Mouse (Mus musculus) MEL (cell line): Measurements from ENCODE around the gene Slc38a4. TPM values are rescaled to one million over a fixed set of nuclear protein-coding genes. Genes with fewer than 3 reads are reported as not detected.

ENCODE experiments used
- DNase-seq: peaks from one replicate; pipeline ENCODE4 v3.0.0; 2011; ENCODE audit warnings: low read depth, low spot score
- H3K27ac ChIP-seq: 2 replicates; pipeline ENCODE4 v1.5.1; 2012; ENCODE audit warnings: low read depth, mild to moderate bottlenecking, control low read depth, low read length, moderate library complexity; ENCODE audit not compliant: control insufficient read depth
- H3K27me3 ChIP-seq, 2 experiments: fragments of 150-350 bp in 1 of 2; sonication (generic) in 1 of 2; 2 replicates each; pipeline ENCODE4 v1.6.1; 2012; ENCODE audit warnings: low read length in 2 of 2, mild to moderate bottlenecking in 2 of 2, improper control_type of control experiment in 1 of 2, moderate library complexity in 1 of 2; ENCODE audit not compliant: insufficient read depth in 2 of 2, control insufficient read depth in 1 of 2
- H3K36me3 ChIP-seq, 2 experiments: 2 replicates each; pipeline ENCODE4 v1.6.1; 2012 to 2014; ENCODE audit warnings: low read length in 2 of 2, improper control_type of control experiment in 1 of 2, inconsistent platforms in 1 of 2, mild to moderate bottlenecking in 1 of 2; ENCODE audit not compliant: insufficient read depth in 2 of 2, control insufficient read depth in 1 of 2
- H3K4me1 ChIP-seq, 2 experiments: fragments of 150-350 bp in 1 of 2; sonication (generic) in 1 of 2; 2 replicates each; pipeline ENCODE4 v1.6.1; 2012; ENCODE audit warnings: low read length in 2 of 2, improper control_type of control experiment in 1 of 2, mild to moderate bottlenecking in 1 of 2; ENCODE audit not compliant: insufficient read depth in 2 of 2, control insufficient read depth in 1 of 2
- H3K4me3 ChIP-seq, 2 experiments: fragments of 150-350 bp in 1 of 2; sonication (generic) in 1 of 2; 2 replicates each; pipeline ENCODE4 v1.5.1; 2012; ENCODE audit warnings: low read depth in 2 of 2, low read length in 2 of 2, mild to moderate bottlenecking in 2 of 2, moderate library complexity in 2 of 2, control low read depth in 1 of 2, improper control_type of control experiment in 1 of 2; ENCODE audit not compliant: control insufficient read depth in 1 of 2, insufficient read depth in 1 of 2
- H3K79me2 ChIP-seq: 2 replicates; pipeline ENCODE4 v1.6.1; 2012; ENCODE audit warnings: mild to moderate bottlenecking, low read length, moderate library complexity; ENCODE audit not compliant: control insufficient read depth, poor library complexity, insufficient read depth
- H3K9ac ChIP-seq: 2 replicates; pipeline ENCODE4 v1.6.1; 2012; ENCODE audit warnings: low read depth, mild to moderate bottlenecking, control low read depth, low read length, moderate library complexity; ENCODE audit not compliant: control insufficient read depth, poor library complexity, severe bottlenecking
- H3K9me3 ChIP-seq: fragments of 150-350 bp; sonication (generic); replicated peaks from 2 replicates; pipeline ENCODE4 v1.6.1; 2012; ENCODE audit warnings: mild to moderate bottlenecking, low read length, improper control_type of control experiment, moderate library complexity; ENCODE audit not compliant: insufficient read depth
- CHD1 ChIP-seq: IDR thresholded peaks from 2 replicates; pipeline ENCODE4 v1.6.1; 2012; ENCODE audit warnings: low read depth, mild to moderate bottlenecking, inconsistent platforms, low read length, improper control_type of control experiment
- CTCF ChIP-seq, 3 experiments: IDR thresholded peaks in 2 of 3; conservative IDR thresholded peaks in 1 of 3; 2 replicates each; pipeline ENCODE4 v1.5.1; 2011 to 2012; ENCODE audit warnings: low read length in 3 of 3, low read depth in 2 of 3, mild to moderate bottlenecking in 2 of 3, improper control_type of control experiment in 1 of 3, inconsistent platforms in 1 of 3, mixed read lengths in 1 of 3, moderate library complexity in 1 of 3; ENCODE audit not compliant: control insufficient read depth in 1 of 3, insufficient read depth in 1 of 3, poor library complexity in 1 of 3, severe bottlenecking in 1 of 3
- E2F4 ChIP-seq: IDR thresholded peaks from 2 replicates; pipeline ENCODE4 v1.6.1; 2011; ENCODE audit warnings: low read depth, low read length, improper control_type of control experiment, borderline replicate concordance
- ELF1 ChIP-seq: IDR thresholded peaks from 2 replicates; pipeline ENCODE4 v1.6.1; 2014; ENCODE audit warnings: low read depth, mild to moderate bottlenecking, inconsistent platforms, low read length, improper control_type of control experiment, moderate library complexity
- EP300 ChIP-seq, 2 experiments: IDR thresholded peaks; 2 replicates each; pipeline ENCODE4 v1.6.1; 2011; ENCODE audit warnings: improper control_type of control experiment in 2 of 2, low read length in 2 of 2, low read depth in 1 of 2, mild to moderate bottlenecking in 1 of 2
- GABPA ChIP-seq: IDR thresholded peaks from 2 replicates; pipeline ENCODE4 v1.6.1; 2012; ENCODE audit warnings: low read depth, mild to moderate bottlenecking, inconsistent platforms, low read length, improper control_type of control experiment, moderate library complexity
- MAX ChIP-seq: IDR thresholded peaks from 2 replicates; pipeline ENCODE4 v1.6.1; 2011; ENCODE audit warnings: low read length, improper control_type of control experiment
- MAZ ChIP-seq: IDR thresholded peaks from 2 replicates; pipeline ENCODE4 v1.6.1; 2012; ENCODE audit warnings: low read depth, mild to moderate bottlenecking, inconsistent platforms, low read length, improper control_type of control experiment
- MEF2A ChIP-seq: IDR thresholded peaks from 2 replicates; pipeline ENCODE4 v1.6.1; 2014; ENCODE audit warnings: low read depth, mild to moderate bottlenecking, inconsistent platforms, low read length, improper control_type of control experiment; ENCODE audit not compliant: poor library complexity, insufficient replicate concordance, severe bottlenecking; ENCODE audit errors: extremely low read depth
- POLR2AphosphoS5 ChIP-seq: IDR thresholded peaks from 2 replicates; pipeline ENCODE4 v1.6.1; 2012; ENCODE audit warnings: low read depth, borderline replicate concordance, mild to moderate bottlenecking, inconsistent platforms, low read length, moderate library complexity, mixed read lengths
- RAD21 ChIP-seq: IDR thresholded peaks from 2 replicates; pipeline ENCODE4 v1.6.1; 2011; ENCODE audit warnings: mild to moderate bottlenecking, low read depth, low read length, improper control_type of control experiment
- SIN3A ChIP-seq: IDR thresholded peaks from 2 replicates; pipeline ENCODE4 v1.6.1; 2012; ENCODE audit warnings: low read length, improper control_type of control experiment, inconsistent platforms
- TBP ChIP-seq: IDR thresholded peaks from 2 replicates; pipeline ENCODE4 v1.8.0; 2011; ENCODE audit warnings: low read depth, low read length, improper control_type of control experiment
- polyA plus RNA-seq, 2 experiments: library from polyadenylated mRNA; stranded (reverse) in 1 of 2; unstranded in 1 of 2; fragments of >175 nt in 1 of 2; fragments of >200 nt in 1 of 2; gene quantifications; 2 replicates each; pipeline versions ENCODE4 v1.2.1 to v1.2.4; 2012; ENCODE audit warnings: low replicate concordance in 2 of 2, low read depth in 1 of 2; ENCODE audit not compliant: insufficient read length in 2 of 2, insufficient read depth in 1 of 2, missing spikeins in 1 of 2
- total RNA-seq: library from RNA; depleted of rRNA; stranded (reverse); fragments of 300-350 nt; gene quantifications from 2 replicates; pipeline ENCODE4 v1.2.3, GENCODE M21; 2012; rRNA removed

The Slc38a4 gene
- total RNA-seq (not detected in 2 replicates), polyA plus RNA-seq (not detected)

GRCm38 (mm10) chr15:97055794-97056193, at the start of gene Slc38a4:
TSS of gene Slc38a4 (minus strand) at chr15:97055956.
- Histone ChIP-seq H3K4me3 (no peak within 1 kb of the TSS), H3K79me2 (no peaks in the 10 kb centered on the region), H3K36me3 (no peaks in the 10 kb centered on the region), H3K4me1 (no peaks in the 10 kb centered on the region), H3K27ac (no peak within 1 kb of the TSS), H3K27me3 (no peaks in the 10 kb centered on the region), H3K9me3 (no peaks in the 10 kb centered on the region), H3K9ac (no peak within 1 kb of the TSS)
- DNase-seq = no peak
- TF ChIP-seq GABPA = no peak
- TF ChIP-seq MEF2A = no peak
- TF ChIP-seq TBP = no peak
- no peak for TF ChIP-seq RAD21
- TF ChIP-seq MAX = no peak
- TF ChIP-seq ELF1 = no peak
- no peak for TF ChIP-seq E2F4
- no peak for TF ChIP-seq MAZ

DNA sequence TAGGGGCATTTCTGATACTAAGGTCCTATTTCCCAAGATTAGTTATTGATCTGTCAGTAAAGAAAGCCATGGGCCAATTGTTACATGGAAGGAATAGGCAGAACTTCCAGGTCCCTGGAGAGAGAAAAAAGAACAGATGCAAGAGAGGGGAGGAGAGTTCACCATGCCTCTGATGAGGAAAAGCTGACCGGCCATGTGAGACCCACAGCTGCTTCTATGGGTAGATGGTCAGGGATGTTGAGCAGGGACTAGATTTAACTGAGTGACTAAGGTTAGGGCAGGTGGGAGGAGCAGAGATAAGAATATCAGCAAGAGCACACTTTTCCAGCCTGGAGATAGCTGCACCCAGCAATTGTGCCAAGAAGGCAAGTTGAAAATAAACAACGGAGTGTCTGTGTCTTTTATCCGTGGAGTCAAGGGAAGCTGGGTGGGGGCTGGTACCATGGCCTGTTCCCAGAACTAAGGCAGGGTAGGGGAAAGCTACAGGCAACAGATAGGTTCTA, 49.2 kb upstream of the Slc38a4 start:
- Histone ChIP-seq H3K27me3 (no peaks in the 10 kb centered on the region), H3K27ac (no peak overlapping the region), H3K4me1 (no peaks in the 10 kb centered on the region), H3K4me3 (no peak overlapping the region), H3K79me2 (no peaks in the 10 kb centered on the region), H3K9ac (no peak overlapping the region), H3K36me3 (no peaks in the 10 kb centered on the region), H3K9me3 (no peaks in the 10 kb centered on the region)
- no peak for DNase-seq
- no peak for TF ChIP-seq CTCF (IDR thresholded peaks at IDR 0.05 in 2 of 3, conservative IDR thresholded peaks at IDR 0.05 in 1 of 3; ENCODE audit: control insufficient read depth in 1 of 3, insufficient read depth in 1 of 3, low read depth in 2 of 3, low read length in 3 of 3, poor library complexity in 1 of 3, severe bottlenecking in 1 of 3)
- no peak for TF ChIP-seq CHD1

DNA sequence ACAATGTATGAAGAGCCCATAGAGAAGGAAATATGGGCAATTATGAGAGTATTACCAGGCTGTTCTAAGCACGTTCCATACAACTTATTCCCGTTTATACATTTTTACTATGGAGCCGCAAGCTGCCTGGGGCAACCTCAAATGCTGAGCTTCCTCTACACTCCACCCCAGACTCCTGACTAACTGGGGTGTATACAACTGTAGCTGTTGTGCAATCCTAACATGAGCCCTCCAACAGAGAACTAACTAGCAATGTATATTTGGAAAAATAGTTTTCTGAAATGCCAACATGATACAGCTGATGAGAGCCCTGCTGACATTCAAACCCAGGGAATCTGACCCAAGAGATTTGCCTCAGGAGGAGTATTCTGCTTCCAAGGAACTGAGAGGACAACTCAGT, 48.3 kb upstream of the Slc38a4 start:
- no peak for DNase-seq
- TF ChIP-seq SIN3A (no peak), POLR2AphosphoS5 (no peak), EP300 (IDR thresholded peaks at IDR 0.05; ENCODE audit: low read depth in 1 of 2, low read length in 2 of 2) (no peak), CHD1 (no peak)
- Histone ChIP-seq H3K27me3 (no peaks in the 10 kb centered on the region), H3K79me2 (no peaks in the 10 kb centered on the region), H3K4me1 (no peaks in the 10 kb centered on the region), H3K4me3 (no peak overlapping the region), H3K27ac (no peak overlapping the region), H3K9ac (no peak overlapping the region), H3K9me3 (no peaks in the 10 kb centered on the region), H3K36me3 (no peaks in the 10 kb centered on the region)
